Mouse (Mus musculus) testis, adult 2 months (tissue): ENCODE results near the gene Fbxo24.

ENCODE experiments used
- CTCF ChIP-seq: fragments of 200-500 bp; IDR thresholded peaks from 2 replicates; pipeline ENCODE4 v1.5.1; 2012; ENCODE audit warnings: low read depth, mild to moderate bottlenecking, inconsistent platforms, low read length, moderate library complexity; ENCODE audit not compliant: control insufficient read depth, insufficient read depth, insufficient replicate concordance
- POLR2A ChIP-seq: fragments of 200-500 bp; IDR thresholded peaks from 2 replicates; pipeline ENCODE4 v1.6.1; 2012; ENCODE audit warnings: low read depth, mild to moderate bottlenecking, inconsistent platforms, low read length, moderate library complexity; ENCODE audit not compliant: control insufficient read depth

- TF ChIP-seq POLR2A (no peak), CTCF (no peak)
These were observed 20.1 kb downstream of the Fbxo24 start for GRCm38 (mm10) chr5:137608654-137609190.
